Mouse (Mus musculus) lung, postnatal 0 days (tissue): ENCODE data around the gene Cyp2j9.

Source experiments
- CTCF ChIP-seq: IDR thresholded peaks from 2 replicates; pipeline ENCODE4 v1.5.1; 2016; ENCODE audit warnings: antibody characterized with exemption, mild to moderate bottlenecking
- EP300 ChIP-seq: IDR thresholded peaks from 2 replicates; pipeline ENCODE4 v1.6.1; 2016; ENCODE audit warnings: antibody characterized with exemption, mild to moderate bottlenecking, control low read depth

DNA sequence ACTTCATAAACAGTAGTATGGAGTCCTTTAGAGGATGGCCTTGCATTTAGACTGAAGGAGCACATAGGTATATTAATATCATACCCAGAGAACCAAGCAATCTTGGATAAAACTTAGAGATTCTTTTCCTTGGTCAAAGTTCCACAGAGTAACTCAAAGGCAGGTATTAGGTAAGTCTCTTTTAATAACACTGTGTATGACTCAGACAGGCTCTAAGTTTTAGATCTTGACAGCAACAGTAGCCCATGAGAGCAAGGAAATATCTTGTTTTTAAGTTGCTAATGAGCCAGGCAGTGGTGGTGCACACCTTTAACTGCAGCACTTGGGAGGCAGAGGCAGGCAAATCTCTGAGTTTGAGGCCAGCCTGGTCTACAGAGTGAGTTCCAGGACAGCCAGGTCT, 25.6 kb downstream of the Cyp2j9 start:
- no peak for TF ChIP-seq CTCF
- no peak for TF ChIP-seq EP300
